Mouse (Mus musculus) liver, embryonic 14.5 days (tissue): ENCODE data around the gene Ghitm.

ENCODE experiments used
- CTCF ChIP-seq: IDR thresholded peaks from 2 replicates; pipeline ENCODE4 v1.5.1; 2016; ENCODE audit warnings: antibody characterized with exemption, low read depth, control low read depth
- EP300 ChIP-seq: IDR thresholded peaks from 2 replicates; pipeline ENCODE4 v1.6.1; 2016; ENCODE audit warnings: antibody characterized with exemption, low read depth

GRCm38 (mm10) chr14:37080724-37081123 is 54.3 kb downstream of the Ghitm start:
- TF ChIP-seq EP300: no peak
- TF ChIP-seq CTCF: no peak
